Mouse (Mus musculus): ENCODE measurements around the gene Rtn4rl2.
"Not testable (repeated sequence)": the region's sequence is repeated elsewhere in the genome, so short reads cannot be mapped to it uniquely, and the experiment has no call there.

Gene Rtn4rl2

DNA sequence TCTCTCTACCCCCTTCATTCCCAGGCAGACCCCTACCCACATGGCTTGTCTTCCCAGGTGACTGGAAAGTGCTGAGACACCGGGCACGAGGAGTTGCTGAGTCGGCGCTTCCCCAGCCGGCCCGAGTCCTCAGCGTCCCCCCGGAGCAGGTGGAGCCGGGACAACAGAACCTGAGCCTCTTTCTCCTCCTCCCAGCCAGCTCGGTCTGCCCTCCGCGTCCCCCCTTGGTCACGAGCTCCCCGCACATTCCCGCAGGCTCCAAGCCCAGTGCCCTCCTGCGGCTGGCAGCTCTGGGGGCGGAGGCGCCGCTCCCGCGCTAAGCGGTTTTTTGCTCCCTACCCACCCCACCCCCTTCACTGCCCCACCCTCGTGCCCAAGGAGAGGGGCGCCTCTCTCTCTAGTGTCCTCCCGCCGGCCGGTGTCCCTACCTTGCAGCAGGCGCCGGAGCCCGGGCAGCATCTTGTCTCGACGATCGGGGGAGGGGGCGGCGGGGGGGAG, at the start of gene Rtn4rl2:
TSS of gene Rtn4rl2 (minus strand) at position 477 of the 498 bp plus-strand sequence.
- DNase-seq (ENCODE audit: low spot score in 2 of 2), result no peak

- no peak for DNase-seq (ENCODE audit: low spot score in 2 of 2)
These were observed 48.6 kb upstream of the Rtn4rl2 start for GRCm38 (mm10) chr2:84935065-84935464.

GRCm38 (mm10) chr2:84934649-84935007, 48.1 kb upstream of the Rtn4rl2 start:
- no peak for DNase-seq (ENCODE audit: low spot score in 2 of 2)

GRCm38 (mm10) chr2:84933992-84934648, 47.6 kb upstream of the Rtn4rl2 start:
- no peak for DNase-seq (ENCODE audit: low spot score in 2 of 2)

DNA sequence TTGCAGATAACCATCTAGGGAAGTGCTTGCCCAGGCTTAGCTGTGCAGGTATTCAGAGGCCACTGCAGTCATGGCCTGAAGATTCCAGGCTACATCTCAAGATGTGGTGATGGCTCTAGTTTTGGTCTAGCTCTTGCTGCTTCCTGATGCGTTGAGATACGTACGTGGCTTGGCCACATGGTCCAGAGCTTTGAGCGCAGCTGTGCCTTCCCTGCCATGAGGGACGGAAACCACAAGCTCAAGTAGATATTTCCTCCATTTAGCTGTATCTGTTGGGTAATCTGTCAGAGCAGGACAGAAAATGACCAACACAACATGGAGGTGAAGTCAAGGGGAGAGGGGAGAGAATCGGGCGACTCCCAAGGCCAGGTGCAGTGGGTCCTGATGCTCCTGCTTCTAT, 43.7 kb upstream of the Rtn4rl2 start:
- DNase-seq (ENCODE audit: low spot score in 2 of 2), result peak; percentile 14 to 25

- DNase-seq (ENCODE audit: low spot score in 2 of 2), result no peak
These were observed 33.1 kb upstream of the Rtn4rl2 start for GRCm38 (mm10) chr2:84919601-84920108.

DNA sequence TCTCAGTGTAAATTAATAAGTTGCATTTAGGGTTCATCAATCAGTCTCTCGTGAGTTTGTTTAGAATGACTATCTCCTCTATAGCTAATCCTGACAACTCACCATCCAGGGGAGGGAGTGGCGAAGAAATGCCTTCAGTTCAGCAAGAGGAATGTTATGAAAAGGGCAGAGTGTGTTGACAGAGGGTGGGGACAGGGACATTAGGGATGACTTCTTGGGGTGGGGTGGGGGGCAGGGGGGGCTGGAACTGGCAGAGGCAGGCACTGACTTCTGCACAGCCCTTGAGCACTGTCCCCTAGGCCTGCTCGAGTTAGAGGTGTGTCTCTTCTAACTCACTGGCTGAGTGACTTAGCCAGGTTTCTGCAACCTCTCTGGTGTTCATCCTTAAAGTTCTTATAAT, 31.7 kb upstream of the Rtn4rl2 start:
- no peak for DNase-seq (ENCODE audit: low spot score in 2 of 2)

GRCm38 (mm10) chr2:84916548-84917320, 30.2 kb upstream of the Rtn4rl2 start:
- no peak for DNase-seq (ENCODE audit: low spot score in 2 of 2)

DNA sequence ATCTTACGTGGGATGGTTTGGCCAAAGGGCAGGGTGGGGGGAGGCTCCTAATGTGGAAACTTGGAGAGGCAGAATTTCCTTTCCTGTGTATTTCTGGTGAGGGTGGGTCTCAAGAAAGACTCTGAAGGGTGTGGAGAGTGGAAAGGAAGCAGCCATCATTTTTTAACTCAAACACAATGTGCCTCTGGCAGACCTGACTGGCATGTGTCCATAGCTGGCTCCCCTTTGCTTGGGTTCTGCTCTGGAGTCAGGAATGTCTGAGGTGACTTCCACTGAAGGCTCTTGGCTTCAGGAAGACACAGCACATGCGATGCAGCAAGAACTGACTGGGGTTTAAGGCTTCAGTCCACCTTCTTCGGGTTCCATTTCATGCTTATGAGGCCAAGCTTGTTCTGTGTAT, 28.8 kb upstream of the Rtn4rl2 start:
- no peak for DNase-seq (ENCODE audit: low spot score in 2 of 2)

- DNase-seq (ENCODE audit: low spot score in 2 of 2), result no peak
These were observed 27.4 kb upstream of the Rtn4rl2 start for GRCm38 (mm10) chr2:84913881-84914280.

GRCm38 (mm10) chr2:84912722-84913121, 26.2 kb upstream of the Rtn4rl2 start:
- no peak for DNase-seq (ENCODE audit: low spot score in 2 of 2)

DNA sequence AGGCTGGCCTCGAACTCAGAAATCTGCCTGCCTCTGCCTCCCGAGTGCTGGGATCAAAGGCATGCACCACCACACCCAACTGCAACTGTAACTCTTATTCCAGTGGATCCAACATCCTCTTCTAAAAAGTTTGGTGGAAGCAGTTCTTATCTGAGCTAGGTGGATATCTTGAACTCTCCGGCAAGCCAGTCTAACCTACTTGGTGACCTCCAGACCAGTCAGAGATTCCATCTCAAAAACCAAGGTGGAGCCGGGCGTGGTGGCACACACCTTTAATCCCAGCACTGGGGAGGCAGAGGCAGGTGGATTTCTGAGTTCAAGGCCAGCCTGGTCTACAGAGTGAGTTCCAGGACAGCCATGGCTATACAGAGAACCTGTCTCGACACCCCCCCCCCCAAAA, 10.2 kb upstream of the Rtn4rl2 start:
- not testable (repeated sequence) for DNase-seq (ENCODE audit: low spot score in 2 of 2)

GRCm38 (mm10) chr2:84895495-84896198, 9.1 kb upstream of the Rtn4rl2 start:
- no peak for DNase-seq (ENCODE audit: low spot score in 2 of 2)

DNA sequence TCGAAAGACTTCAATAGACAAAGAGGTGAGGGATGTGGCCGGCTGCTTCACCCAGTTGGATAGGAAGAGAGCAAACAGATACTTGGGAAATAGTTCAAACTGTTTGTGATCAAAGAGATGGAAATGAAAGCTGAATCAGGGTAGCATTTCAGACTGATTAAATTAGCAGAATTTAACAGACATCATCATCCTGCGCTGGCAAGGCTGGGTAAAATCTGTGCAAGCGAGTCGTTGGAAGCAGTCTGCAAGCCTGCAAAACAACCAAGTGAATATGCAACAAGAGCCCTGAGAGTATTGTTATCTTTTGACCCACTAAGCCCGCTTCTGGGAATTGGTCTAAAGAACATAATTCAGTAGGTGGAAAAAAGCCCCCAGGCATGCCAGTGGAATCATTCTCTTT, 6.8 kb upstream of the Rtn4rl2 start:
- DNase-seq (ENCODE audit: low spot score in 2 of 2), result no peak

GRCm38 (mm10) chr2:84890045-84890340, 3.5 kb upstream of the Rtn4rl2 start:
- peak; percentile 63 to 71 for DNase-seq (ENCODE audit: low spot score in 2 of 2)

GRCm38 (mm10) chr2:84889316-84890044, 3.0 kb upstream of the Rtn4rl2 start:
- DNase-seq (ENCODE audit: low spot score in 2 of 2), result no peak

DNA sequence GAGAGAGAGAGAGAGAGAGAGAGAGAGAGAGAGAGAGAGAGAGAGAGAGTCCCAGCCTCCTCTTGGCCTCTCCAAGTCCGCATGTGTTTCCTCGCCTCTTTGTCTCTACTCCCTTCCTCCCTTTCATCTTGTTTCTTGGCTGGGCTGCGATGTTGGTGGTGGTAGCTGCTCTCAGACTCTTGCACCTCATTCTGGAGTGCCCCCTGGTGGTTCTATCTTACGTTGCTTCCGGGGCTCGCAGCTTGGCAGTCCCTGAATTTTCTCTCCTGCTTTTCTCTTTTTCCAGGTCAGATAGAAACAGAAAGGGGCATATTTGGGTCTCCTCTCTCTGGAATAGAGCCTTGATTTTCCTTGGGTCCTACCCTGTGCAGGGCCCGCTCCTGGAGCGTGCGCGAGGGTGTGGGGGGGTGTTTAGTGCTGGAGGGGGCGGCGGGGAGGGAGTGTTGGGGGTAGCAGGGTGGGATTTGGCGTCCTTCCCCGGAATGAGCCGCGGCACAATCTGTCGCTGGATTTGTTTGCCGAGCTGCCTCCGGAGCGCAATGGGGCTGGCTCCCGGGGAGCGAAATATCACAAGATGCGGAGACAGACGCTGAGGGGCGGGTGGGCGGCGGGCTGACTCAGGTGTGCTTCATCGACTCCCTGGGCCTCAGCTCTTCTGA, 2.3 kb upstream of the Rtn4rl2 start:
- DNase-seq (ENCODE audit: low spot score in 2 of 2), result peak; percentile 64 to 68

DNA sequence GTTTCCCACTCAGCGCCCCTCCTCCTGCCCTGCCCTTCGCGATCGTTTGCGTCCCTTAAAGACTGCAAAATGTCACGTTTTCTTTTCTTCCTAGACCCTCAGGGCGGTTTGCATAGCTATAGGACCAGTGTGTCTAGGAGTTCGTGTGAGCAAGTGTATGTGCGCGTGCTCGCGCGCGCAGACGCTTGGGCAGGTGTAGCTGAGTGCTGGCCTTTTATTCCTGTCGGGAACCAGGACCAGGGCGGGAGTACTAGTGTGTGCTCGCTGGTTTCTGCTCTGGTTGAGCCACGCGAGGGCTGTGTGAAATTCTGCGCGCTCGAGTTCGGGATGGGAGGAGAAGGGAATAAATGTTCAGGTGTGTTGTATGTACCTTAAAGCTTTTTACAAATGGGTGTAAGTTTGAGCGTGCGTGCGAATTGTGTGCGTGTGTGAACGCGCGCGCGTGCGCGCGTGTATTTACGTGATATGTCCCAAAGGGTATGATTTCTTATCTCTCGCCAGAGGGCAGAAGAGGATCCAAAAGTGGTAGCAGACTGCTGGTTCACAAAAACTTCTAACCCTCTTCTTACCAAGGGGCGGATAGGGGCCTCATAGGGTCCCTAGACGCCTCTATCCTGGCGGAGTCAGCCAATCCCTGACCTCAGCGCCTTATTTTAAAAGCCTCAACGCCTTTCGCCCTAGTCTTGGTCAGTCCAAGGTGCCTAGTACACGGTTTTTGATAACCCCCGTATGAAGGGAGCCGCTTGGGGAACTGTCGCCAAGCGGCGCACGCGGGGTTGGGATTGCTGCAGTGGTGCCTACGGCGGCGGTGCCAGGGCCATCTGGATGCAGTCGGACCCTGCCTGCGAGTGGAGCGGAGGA, 1.1 kb upstream of the Rtn4rl2 start:
- peak in 1 of 2 experiments; percentile 45 for DNase-seq (ENCODE audit: low spot score in 2 of 2)

DNA sequence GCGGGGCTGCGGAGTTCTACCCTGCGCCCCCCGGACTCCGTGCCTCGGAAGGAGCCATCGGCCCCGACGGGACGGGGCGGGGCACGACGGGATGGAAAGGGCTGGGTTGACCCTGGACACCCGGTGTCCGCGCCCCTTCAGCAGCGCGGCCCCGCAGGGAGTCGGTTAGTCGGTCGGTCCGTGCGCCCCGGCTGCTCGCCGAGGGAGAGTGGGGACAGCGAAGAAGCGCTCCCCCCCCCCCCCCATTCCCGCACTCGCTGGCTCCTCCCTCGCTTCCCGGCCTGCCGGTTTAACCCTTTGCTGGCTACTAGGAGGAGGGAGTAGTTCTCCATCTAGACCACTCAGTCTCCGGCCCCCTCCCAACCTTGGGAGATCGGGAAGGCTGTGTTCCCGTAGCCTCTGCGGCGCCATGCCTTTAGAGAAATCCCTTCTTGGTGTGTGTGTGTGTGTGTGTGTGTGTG, 341 bp upstream of the Rtn4rl2 start:
- no peak for DNase-seq (ENCODE audit: low spot score in 2 of 2)

All from spleen, postnatal 36 days (tissue).